Mouse (Mus musculus) myocyte (in vitro differentiated cells): ENCODE data around the gene Cables2.

Experiments
- CEBPB ChIP-seq: IDR thresholded peaks from 2 replicates; pipeline ENCODE4 v1.6.1; 2011; ENCODE audit warnings: mild to moderate bottlenecking, moderate library complexity; ENCODE audit not compliant: poor library complexity, insufficient read depth, severe bottlenecking
- MYOD1 ChIP-seq, 3 experiments: IDR thresholded peaks; one replicate each; pipeline ENCODE4 v1.6.1; 2011; ENCODE audit warnings: control low read depth in 2 of 3, low read depth in 2 of 3, mild to moderate bottlenecking in 2 of 3, moderate library complexity in 1 of 3; ENCODE audit not compliant: insufficient read length in 2 of 3, control insufficient read depth in 1 of 3
- POLR2A ChIP-seq: IDR thresholded peaks from one replicate; pipeline ENCODE4 v1.6.1; 2011; ENCODE audit warnings: low read depth, mild to moderate bottlenecking, control low read depth, moderate library complexity; ENCODE audit not compliant: insufficient read length

- TF ChIP-seq MYOD1 (IDR thresholded peaks at IDR 0.05; ENCODE audit: control insufficient read depth in 1 of 3, insufficient read length in 2 of 3, low read depth in 2 of 3) (peak in 1 of 3 experiments; percentile 30), CEBPB (no peak), POLR2A (no peak)
Measured at GRCm38 (mm10) chr2:180250930-180251611, 22.2 kb downstream of the Cables2 start.
